Mouse (Mus musculus): ENCODE measurements around the gene Wars. TPM values are rescaled to one million over a fixed set of nuclear protein-coding genes. Genes with fewer than 3 reads are reported as not detected.
"Not testable (repeated sequence)": the region's sequence is repeated elsewhere in the genome, so short reads cannot be mapped to it uniquely, and the experiment has no call there.

Wars gene
- total RNA-seq, 2 experiments from 2014 or later, result 8.9 to 9.4 TPM

GRCm38 (mm10) chr12:108865007-108865494 lies 28.9 kb downstream of the Wars start:
- ATAC-seq (replicated peaks; ENCODE audit: low FRiP score, poor library complexity, severe bottlenecking), result no peak

- ATAC-seq (replicated peaks; ENCODE audit: low FRiP score, poor library complexity, severe bottlenecking), result no peak
Measured at GRCm38 (mm10) chr12:108858486-108858885, 35.5 kb downstream of the Wars start.

- no peak for ATAC-seq (replicated peaks; ENCODE audit: low FRiP score, poor library complexity, severe bottlenecking)
Measured at GRCm38 (mm10) chr12:108857589-108858184, 36.3 kb downstream of the Wars start.

GRCm38 (mm10) chr12:108857109-108857508 lies 36.9 kb downstream of the Wars start:
- ATAC-seq (replicated peaks; ENCODE audit: low FRiP score, poor library complexity, severe bottlenecking), result no peak

- ATAC-seq (replicated peaks; ENCODE audit: low FRiP score, poor library complexity, severe bottlenecking), result no peak
Measured at GRCm38 (mm10) chr12:108856186-108856585, 37.8 kb downstream of the Wars start.

- ATAC-seq (replicated peaks; ENCODE audit: low FRiP score, poor library complexity, severe bottlenecking), result no peak
Measured at GRCm38 (mm10) chr12:108855081-108855480, 38.9 kb downstream of the Wars start.

GRCm38 (mm10) chr12:108852822-108853221 lies 41.2 kb downstream of the Wars start:
- ATAC-seq (replicated peaks; ENCODE audit: low FRiP score, poor library complexity, severe bottlenecking), result no peak

GRCm38 (mm10) chr12:108850886-108851285 lies 43.1 kb downstream of the Wars start:
- ATAC-seq (replicated peaks; ENCODE audit: low FRiP score, poor library complexity, severe bottlenecking), result no peak

- ATAC-seq (replicated peaks; ENCODE audit: low FRiP score, poor library complexity, severe bottlenecking), result no peak
Measured at GRCm38 (mm10) chr12:108850129-108850528, 43.8 kb downstream of the Wars start.

- ATAC-seq (replicated peaks; ENCODE audit: low FRiP score, poor library complexity, severe bottlenecking), result no peak
Measured at GRCm38 (mm10) chr12:108849488-108850022, 44.4 kb downstream of the Wars start.

- ATAC-seq (replicated peaks; ENCODE audit: low FRiP score, poor library complexity, severe bottlenecking), result not testable (repeated sequence)
Measured at GRCm38 (mm10) chr12:108848033-108848432, 45.9 kb downstream of the Wars start.

GRCm38 (mm10) chr12:108842663-108843062 lies 51.3 kb downstream of the Wars start:
- ATAC-seq (replicated peaks; ENCODE audit: low FRiP score, poor library complexity, severe bottlenecking), result no peak

GRCm38 (mm10) chr12:108841181-108841580 lies 52.8 kb downstream of the Wars start:
- ATAC-seq (replicated peaks; ENCODE audit: low FRiP score, poor library complexity, severe bottlenecking), result no peak

GRCm38 (mm10) chr12:108836722-108837121 lies 57.3 kb downstream of the Wars start:
- ATAC-seq (replicated peaks; ENCODE audit: low FRiP score, poor library complexity, severe bottlenecking), result no peak

- peak; percentile 98 for ATAC-seq (replicated peaks; ENCODE audit: low FRiP score, poor library complexity, severe bottlenecking)
Measured at GRCm38 (mm10) chr12:108835840-108836409, 58.0 kb downstream of the Wars start, which contains the start of the genes Slc25a29 and Slc25a47. Slc25a29 (minus strand) TSS chr12:108835883. Slc25a47 (plus strand) TSS chr12:108836046.

GRCm38 (mm10) chr12:108835208-108835839 lies 58.6 kb downstream of the Wars start:
- ATAC-seq (replicated peaks; ENCODE audit: low FRiP score, poor library complexity, severe bottlenecking), result peak; percentile 3; the same call in 1 of the 2 replicates

GRCm38 (mm10) chr12:108834786-108835185 lies 59.2 kb downstream of the Wars start:
- no peak for ATAC-seq (replicated peaks; ENCODE audit: low FRiP score, poor library complexity, severe bottlenecking)

- ATAC-seq (replicated peaks; ENCODE audit: low FRiP score, poor library complexity, severe bottlenecking), result no peak
Measured at GRCm38 (mm10) chr12:108834337-108834736, 59.6 kb downstream of the Wars start.

GRCm38 (mm10) chr12:108833408-108833807 lies 60.6 kb downstream of the Wars start:
- ATAC-seq (replicated peaks; ENCODE audit: low FRiP score, poor library complexity, severe bottlenecking), result no peak

GRCm38 (mm10) chr12:108832851-108833250 lies 61.1 kb downstream of the Wars start:
- ATAC-seq (replicated peaks; ENCODE audit: low FRiP score, poor library complexity, severe bottlenecking), result no peak
